In genomic region chr3:95893606-95894316, GRCm38 (mm10) we compare ENCODE assay signal across 8 mouse cellular contexts. TPM values are rescaled to one million over a fixed set of nuclear protein-coding genes. Genes with fewer than 3 reads are reported as not detected.
DNase-seq lines count a peak whose midpoint lies in the region; ATAC-seq and TF ChIP-seq lines count a peak whose summit lies in the region.
"Not testable (repeated sequence)": the region's sequence is repeated elsewhere in the genome, so short reads cannot be mapped to it uniquely, and the experiment has no call there.

Gene Aph1a, plus strand, starts transcription at chr3:95893969.

- H3K9me3 ChIP-seq in ES-E14 (ENCODE audit: control insufficient read depth, insufficient read depth, low read depth, low read length); forebrain, embryonic 16.5 days (ENCODE audit: control insufficient read depth, low read length); lung, embryonic 15.5 days: not testable (repeated sequence)

- peak within 1 kb of the TSS; percentile 93 for H3K9ac ChIP-seq in ES-E14 (ENCODE audit: insufficient read depth, low read depth, low read length, poor library complexity, severe bottlenecking)
- peak within 1 kb of the TSS; percentile 76 for H3K9ac ChIP-seq in forebrain, embryonic 16.5 days (replicated peaks; ENCODE audit: low read depth, low read length)
- peak within 1 kb of the TSS; percentile 70 for H3K9ac ChIP-seq in lung, embryonic 15.5 days

- intact Hi-C loops in heart, postnatal 36 days (cut with DNase I): not testable (repeated sequence)

- not testable (repeated sequence) for H3K36me3 ChIP-seq in ES-E14 (ENCODE audit: control insufficient read depth, insufficient read depth, low read length, poor library complexity, severe bottlenecking); forebrain, embryonic 16.5 days (ENCODE audit: control insufficient read depth, insufficient read depth); lung, embryonic 15.5 days

- DNase-seq in ES-E14 (ENCODE audit: low read depth, low spot score): peak; percentile 95
- peak; percentile 99 for DNase-seq in cerebellum, adult 11-12 months
- DNase-seq in heart, postnatal 36 days: peak; percentile 91 to 92
- DNase-seq in layer of hippocampus, adult 8-10 months (ENCODE audit: low spot score in 2 of 2): peak; percentile 95 to 98
- DNase-seq in ovary, adult 18-20 months (ENCODE audit: low spot score): peak; percentile 98
- peak; percentile 97 for DNase-seq in thymus, postnatal 0 days (ENCODE audit: low spot score)

- H3K4me2 ChIP-seq in forebrain, embryonic 16.5 days (ENCODE audit: low read length): peak within 1 kb of the TSS; percentile 71
- H3K4me2 ChIP-seq in lung, embryonic 15.5 days: peak within 1 kb of the TSS; percentile 55

- peak within 1 kb of the TSS; percentile 94 to 95 for H3K4me3 ChIP-seq in ES-E14 (ENCODE audit: insufficient read depth in 1 of 2, low read depth in 1 of 2, low read length in 2 of 2, poor library complexity in 1 of 2, severe bottlenecking in 1 of 2)
- peak within 1 kb of the TSS; percentile 75 for H3K4me3 ChIP-seq in forebrain, embryonic 16.5 days (replicated peaks; ENCODE audit: low read length)
- H3K4me3 ChIP-seq in lung, embryonic 15.5 days: peak within 1 kb of the TSS; percentile 71

- H3K4me1 ChIP-seq in ES-E14 (ENCODE audit: control insufficient read depth in 2 of 2, insufficient read depth in 2 of 2, low read length in 2 of 2, poor library complexity in 1 of 2): peaks cover 12 to 14% of the 10 kb centered on the region in 2 experiments
- H3K4me1 ChIP-seq in forebrain, embryonic 16.5 days (replicated peaks; ENCODE audit: control insufficient read depth, insufficient read depth, low read length): peaks cover 12% of the 10 kb centered on the region
- H3K4me1 ChIP-seq in lung, embryonic 15.5 days: peaks cover 28% of the 10 kb centered on the region

- in situ Hi-C loops in ES-E14 (cut with MboI; ENCODE audit: low sequenced_read_pairs in 2 of 2, unreplicated experiment in 2 of 2): not testable (repeated sequence)

- ATAC-seq in forebrain, embryonic 16.5 days: peak; percentile 99
- peak; percentile 98 for ATAC-seq in lung, embryonic 15.5 days (ENCODE audit: borderline replicate concordance, extremely low read depth, low FRiP score, low TSS enrichment)

- 0% methylated on average over 22 of the region's 43 CpGs for WGBS in forebrain, embryonic 16.5 days
- WGBS in lung, embryonic 15.5 days: 1% methylated on average over 26 of the region's 43 CpGs

- H3K27me3 ChIP-seq in forebrain, embryonic 16.5 days (replicated peaks; ENCODE audit: control insufficient read depth, insufficient read depth, low read length); lung, embryonic 15.5 days: not testable (repeated sequence)

- H3K27ac ChIP-seq in ES-E14 (ENCODE audit: insufficient read depth, low read depth, low read length, poor library complexity, severe bottlenecking): not testable (repeated sequence)
- H3K27ac ChIP-seq in forebrain, embryonic 16.5 days (ENCODE audit: low read length): peak within 1 kb of the TSS; percentile 71
- peak within 1 kb of the TSS; percentile 93 for H3K27ac ChIP-seq in lung, embryonic 15.5 days

TF ChIP-seq in ES-E14, 5 proteins besides CTCF, POLR2A, EP300 and RAD21:
- peak; percentile 94 for TF ChIP-seq HCFC1 (IDR thresholded peaks at IDR 0.05; ENCODE audit: borderline replicate concordance, insufficient read depth, low read length)

RNA-seq across cellular contexts. Expression of gene Aph1a, which starts in this region (rescaled TPM):
- total RNA-seq in ES-E14 (2012; rRNA removed): 70.9 and 85.9 TPM in 2 replicates
- 35.6 and 35.9 TPM in 2 replicates for polyA plus RNA-seq in forebrain, embryonic 16.5 days (2015; fragmentation: Nextera tagmentation; extraction: Ambion mirVana)
- total RNA-seq in heart, postnatal 36 days (2021): 100 to 1,000 TPM; 114 to 122 TPM
- 10 to 100 TPM; 53.9 to 75.7 (median 70.1) TPM for total RNA-seq in layer of hippocampus, adult 8-10 months (2022)
- polyA plus RNA-seq in lung, embryonic 15.5 days (2015; fragmentation: Nextera tagmentation; extraction: Ambion mirVana): 37.9 and 47.4 TPM in 2 replicates
- 27.8 and 32.4 TPM in 2 replicates for polyA plus RNA-seq in thymus, postnatal 0 days (2015; fragmentation: Nextera tagmentation; extraction: Ambion mirVana)
